Mouse (Mus musculus): ENCODE measurements around the gene Fars2. TPM values are rescaled to one million over a fixed set of nuclear protein-coding genes. Genes with fewer than 3 reads are reported as not detected.

The Fars2 gene
- polyA plus RNA-seq, 1 experiment from 2014 or later: 31.7 TPM

DNA sequence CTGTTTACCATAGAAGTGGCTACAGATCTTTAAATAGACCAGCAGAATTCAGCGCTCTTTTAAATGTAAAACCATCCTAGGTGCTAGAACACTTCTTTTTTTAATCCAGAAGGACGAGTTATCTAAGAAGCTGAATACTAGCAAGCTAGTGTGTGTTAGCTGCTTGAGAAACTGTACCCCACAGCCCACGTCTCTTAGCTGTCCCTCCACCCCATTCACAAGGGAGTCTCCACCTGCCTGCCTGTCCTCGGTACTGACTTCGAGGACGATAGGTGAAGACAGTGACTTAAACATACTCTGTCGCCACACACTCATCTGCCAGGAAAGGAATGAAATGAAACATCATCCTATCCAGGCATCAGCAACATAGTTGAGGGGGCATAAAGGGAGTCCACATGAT is 386.8 kb downstream of the Fars2 start:
- Histone ChIP-seq H3K4me2 (ENCODE audit: low read depth, low read length, severe bottlenecking) (no peak overlapping the region), H3K36me3 (ENCODE audit: control insufficient read depth, insufficient read depth, low read length) (no peaks in the 10 kb centered on the region), H3K27me3 (ENCODE audit: control insufficient read depth, insufficient read depth, low read length) (no peaks in the 10 kb centered on the region), H3K27ac (ENCODE audit: low read depth, low read length) (no peak overlapping the region), H3K4me1 (replicated peaks; ENCODE audit: control insufficient read depth, insufficient read depth, low read length) (no peaks in the 10 kb centered on the region), H3K9me3 (ENCODE audit: control insufficient read depth, low read length) (no peaks in the 10 kb centered on the region), H3K4me3 (ENCODE audit: low read depth, low read length) (no peak overlapping the region), H3K9ac (ENCODE audit: low read length) (no peak overlapping the region)
- 87% methylated on average over 7 of the region's 7 CpGs for WGBS
- ATAC-seq (replicated peaks; ENCODE audit: low FRiP score) (no peak), DNase-seq (ENCODE audit: low spot score) (no peak)

DNA sequence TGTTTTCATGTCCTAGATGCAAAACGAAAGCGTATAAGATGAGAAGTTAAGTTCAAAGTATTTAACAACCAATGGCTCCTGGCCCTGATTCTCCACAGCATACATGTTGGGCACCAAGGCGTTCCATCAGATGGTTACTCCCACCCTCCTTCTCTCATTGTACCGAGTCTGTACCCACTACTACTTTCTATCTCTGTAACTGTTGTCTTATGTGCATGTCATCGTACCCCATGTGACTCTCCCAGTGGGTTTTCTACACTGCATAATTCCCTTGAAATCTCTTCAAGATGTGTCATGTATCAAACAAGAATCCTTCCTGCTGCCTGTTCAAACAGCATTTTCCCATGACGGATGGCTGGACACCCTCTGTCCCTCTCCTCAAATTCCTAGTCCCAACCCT is 388.5 kb downstream of the Fars2 start:
- WGBS: 91% methylated on average over 6 of the region's 6 CpGs
- Histone ChIP-seq H3K4me2 (ENCODE audit: low read depth, low read length, severe bottlenecking) (no peak overlapping the region), H3K36me3 (ENCODE audit: control insufficient read depth, insufficient read depth, low read length) (no peaks in the 10 kb centered on the region), H3K4me1 (replicated peaks; ENCODE audit: control insufficient read depth, insufficient read depth, low read length) (no peaks in the 10 kb centered on the region), H3K27ac (ENCODE audit: low read depth, low read length) (no peak overlapping the region), H3K9ac (ENCODE audit: low read length) (no peak overlapping the region), H3K9me3 (ENCODE audit: control insufficient read depth, low read length) (no peaks in the 10 kb centered on the region), H3K4me3 (ENCODE audit: low read depth, low read length) (no peak overlapping the region), H3K27me3 (ENCODE audit: control insufficient read depth, insufficient read depth, low read length) (no peaks in the 10 kb centered on the region)
- ATAC-seq (replicated peaks; ENCODE audit: low FRiP score) (no peak), DNase-seq (ENCODE audit: low spot score) (no peak)

DNA sequence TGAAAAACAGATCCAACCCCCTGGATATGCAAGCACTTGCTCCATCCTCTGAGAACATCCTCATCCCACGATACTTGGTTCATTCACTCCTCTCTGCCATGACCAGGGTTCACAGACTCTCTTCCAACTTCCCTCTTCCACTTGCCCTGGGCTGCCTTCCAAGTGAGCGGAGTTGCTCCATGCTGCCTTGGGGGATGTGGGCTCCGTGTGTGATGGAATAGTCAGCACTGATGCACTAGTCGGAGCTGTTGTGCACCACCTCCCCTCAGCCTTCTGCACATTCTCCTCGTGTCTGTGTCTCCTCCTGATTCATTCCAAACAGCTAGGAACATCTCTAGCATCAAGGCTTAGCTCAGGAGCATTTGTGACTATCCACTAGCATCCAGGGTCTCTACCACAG is 389.1 kb downstream of the Fars2 start:
- DNase-seq (ENCODE audit: low spot score) (no peak), ATAC-seq (replicated peaks; ENCODE audit: low FRiP score) (no peak)
- no peaks in the 10 kb centered on the region for H3K27me3 ChIP-seq (ENCODE audit: control insufficient read depth, insufficient read depth, low read length)
- WGBS: 89% methylated on average over 5 of the region's 5 CpGs
- no peaks in the 10 kb centered on the region for H3K36me3 ChIP-seq (ENCODE audit: control insufficient read depth, insufficient read depth, low read length)
- no peak overlapping the region for H3K27ac ChIP-seq (ENCODE audit: low read depth, low read length)
- no peaks in the 10 kb centered on the region for H3K9me3 ChIP-seq (ENCODE audit: control insufficient read depth, low read length)
- no peak overlapping the region for H3K4me2 ChIP-seq (ENCODE audit: low read depth, low read length, severe bottlenecking)
- H3K4me1 ChIP-seq (replicated peaks; ENCODE audit: control insufficient read depth, insufficient read depth, low read length): no peaks in the 10 kb centered on the region
- no peak overlapping the region for H3K4me3 ChIP-seq (ENCODE audit: low read depth, low read length)
- no peak overlapping the region for H3K9ac ChIP-seq (ENCODE audit: low read length)

DNA sequence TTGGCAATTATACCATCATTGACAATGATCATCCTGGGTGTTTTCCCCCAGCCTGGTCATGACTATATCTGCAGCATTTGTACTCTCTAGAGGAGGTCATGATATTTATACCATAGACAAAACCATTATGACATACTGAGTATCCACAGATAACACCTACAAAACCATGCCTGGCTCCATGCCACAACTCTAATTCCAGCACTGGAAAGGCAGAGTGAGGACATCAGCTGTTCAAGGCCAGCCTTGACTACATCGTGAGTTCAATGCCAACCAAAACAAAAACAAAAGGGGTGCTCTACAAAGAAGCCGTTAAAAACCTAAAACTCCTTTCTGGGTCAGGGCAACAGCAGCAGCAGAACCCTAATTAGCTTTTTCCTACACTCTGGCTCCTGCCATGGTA is 392.9 kb downstream of the Fars2 start:
- no peak overlapping the region for H3K4me2 ChIP-seq (ENCODE audit: low read depth, low read length, severe bottlenecking)
- no peaks in the 10 kb centered on the region for H3K27me3 ChIP-seq (ENCODE audit: control insufficient read depth, insufficient read depth, low read length)
- H3K9ac ChIP-seq (ENCODE audit: low read length): no peak overlapping the region
- H3K9me3 ChIP-seq (ENCODE audit: control insufficient read depth, low read length): no peaks in the 10 kb centered on the region
- no peak overlapping the region for H3K27ac ChIP-seq (ENCODE audit: low read depth, low read length)
- H3K4me3 ChIP-seq (ENCODE audit: low read depth, low read length): no peak overlapping the region
- ATAC-seq (replicated peaks; ENCODE audit: low FRiP score) (no peak), DNase-seq (ENCODE audit: low spot score) (no peak)
- no peaks in the 10 kb centered on the region for H3K4me1 ChIP-seq (replicated peaks; ENCODE audit: control insufficient read depth, insufficient read depth, low read length)
- 77% methylated on average over 2 of the region's 2 CpGs for WGBS
- no peaks in the 10 kb centered on the region for H3K36me3 ChIP-seq (ENCODE audit: control insufficient read depth, insufficient read depth, low read length)

GRCm38 (mm10) chr13:36513126-36513525 is 395.9 kb downstream of the Fars2 start:
- DNase-seq (ENCODE audit: low spot score): no peak
- ATAC-seq (replicated peaks; ENCODE audit: low FRiP score): no peak
- no peaks in the 10 kb centered on the region for H3K27me3 ChIP-seq (ENCODE audit: control insufficient read depth, insufficient read depth, low read length)
- no peak overlapping the region for H3K27ac ChIP-seq (ENCODE audit: low read depth, low read length)
- H3K4me2 ChIP-seq (ENCODE audit: low read depth, low read length, severe bottlenecking): no peak overlapping the region
- no peak overlapping the region for H3K4me3 ChIP-seq (ENCODE audit: low read depth, low read length)
- no peaks in the 10 kb centered on the region for H3K36me3 ChIP-seq (ENCODE audit: control insufficient read depth, insufficient read depth, low read length)
- no peaks in the 10 kb centered on the region for H3K4me1 ChIP-seq (replicated peaks; ENCODE audit: control insufficient read depth, insufficient read depth, low read length)
- no peaks in the 10 kb centered on the region for H3K9me3 ChIP-seq (ENCODE audit: control insufficient read depth, low read length)
- H3K9ac ChIP-seq (ENCODE audit: low read length): no peak overlapping the region
- WGBS: 86% methylated on average over 1 of the region's 1 CpGs

DNA sequence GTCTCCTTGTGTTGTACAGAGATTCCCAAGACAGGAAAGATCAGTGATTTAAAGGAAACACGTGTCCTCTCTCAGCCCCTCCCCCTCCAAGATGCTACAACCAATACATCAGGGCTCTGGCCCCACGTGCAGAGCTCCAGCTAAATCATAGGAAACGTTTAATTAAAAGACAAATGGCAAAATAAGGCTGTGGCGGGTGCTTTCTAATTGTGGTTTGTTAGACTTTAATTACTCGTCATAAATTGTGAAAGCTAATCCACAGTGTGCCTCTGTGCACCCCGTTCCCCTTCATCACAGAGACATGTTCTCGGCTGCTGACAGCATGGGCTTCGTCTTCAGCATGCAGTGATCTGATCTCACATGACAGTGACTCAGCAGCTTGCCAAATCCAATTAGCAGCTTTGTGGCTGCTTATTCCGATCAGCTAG is 400.9 kb downstream of the Fars2 start:
- no peak overlapping the region for H3K4me3 ChIP-seq (ENCODE audit: low read depth, low read length)
- no peaks in the 10 kb centered on the region for H3K4me1 ChIP-seq (replicated peaks; ENCODE audit: control insufficient read depth, insufficient read depth, low read length)
- no peak overlapping the region for H3K4me2 ChIP-seq (ENCODE audit: low read depth, low read length, severe bottlenecking)
- DNase-seq (ENCODE audit: low spot score): no peak
- 44% methylated on average over 9 of the region's 9 CpGs for WGBS
- no peaks in the 10 kb centered on the region for H3K9me3 ChIP-seq (ENCODE audit: control insufficient read depth, low read length)
- peak; percentile 44; the same call in 1 of the 2 replicates for ATAC-seq (replicated peaks; ENCODE audit: low FRiP score)
- H3K9ac ChIP-seq (ENCODE audit: low read length): no peak overlapping the region
- no peak overlapping the region for H3K27ac ChIP-seq (ENCODE audit: low read depth, low read length)
- no peaks in the 10 kb centered on the region for H3K27me3 ChIP-seq (ENCODE audit: control insufficient read depth, insufficient read depth, low read length)
- H3K36me3 ChIP-seq (ENCODE audit: control insufficient read depth, insufficient read depth, low read length): no peaks in the 10 kb centered on the region

- Histone ChIP-seq H3K36me3 (ENCODE audit: control insufficient read depth, insufficient read depth, low read length) (no peaks in the 10 kb centered on the region), H3K4me3 (ENCODE audit: low read depth, low read length) (no peak overlapping the region), H3K9me3 (ENCODE audit: control insufficient read depth, low read length) (no peaks in the 10 kb centered on the region), H3K4me2 (ENCODE audit: low read depth, low read length, severe bottlenecking) (no peak overlapping the region), H3K27me3 (ENCODE audit: control insufficient read depth, insufficient read depth, low read length) (no peaks in the 10 kb centered on the region), H3K4me1 (replicated peaks; ENCODE audit: control insufficient read depth, insufficient read depth, low read length) (no peaks in the 10 kb centered on the region), H3K9ac (ENCODE audit: low read length) (no peak overlapping the region), H3K27ac (ENCODE audit: low read depth, low read length) (no peak overlapping the region)
- ATAC-seq (replicated peaks; ENCODE audit: low FRiP score) (no peak), DNase-seq (ENCODE audit: low spot score) (no peak)
- 93% methylated on average over 4 of the region's 4 CpGs for WGBS
Observed at GRCm38 (mm10) chr13:36527761-36528160, 410.5 kb downstream of the Fars2 start.

DNA sequence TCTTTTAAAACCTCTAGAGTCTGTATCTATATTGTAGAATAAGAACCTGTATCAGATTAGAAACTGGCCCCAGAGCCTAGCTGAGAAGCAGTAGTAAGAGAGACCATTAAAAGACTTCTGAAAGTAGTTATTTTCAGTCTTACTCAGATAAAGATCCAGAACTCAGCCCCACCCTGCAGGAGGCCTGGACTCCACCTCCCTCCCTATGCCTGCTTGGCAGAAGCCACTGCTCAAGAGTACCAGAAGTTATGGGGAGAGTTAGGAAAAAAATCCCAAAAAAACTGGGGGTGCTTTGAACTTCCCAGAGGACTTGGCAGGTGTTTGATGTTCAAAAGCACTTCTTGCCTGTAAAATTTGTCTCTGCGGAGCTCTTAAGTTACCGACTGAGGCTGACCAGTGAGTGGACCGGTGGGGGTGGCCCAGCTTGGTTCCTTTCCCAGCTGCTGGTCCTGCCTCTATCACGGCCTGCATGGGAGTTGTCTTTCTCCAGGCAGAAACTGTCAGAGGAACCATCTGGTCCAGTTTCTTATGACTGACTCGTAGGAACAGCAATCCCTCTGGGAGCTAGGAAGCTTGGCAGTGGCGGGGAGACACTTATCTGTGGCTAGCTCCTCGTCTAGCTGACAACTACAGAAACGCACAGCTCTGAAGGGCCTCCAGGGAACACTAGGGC is 411.1 kb downstream of the Fars2 start:
- H3K27me3 ChIP-seq (ENCODE audit: control insufficient read depth, insufficient read depth, low read length): no peaks in the 10 kb centered on the region
- H3K4me3 ChIP-seq (ENCODE audit: low read depth, low read length): no peak overlapping the region
- no peak overlapping the region for H3K9ac ChIP-seq (ENCODE audit: low read length)
- H3K27ac ChIP-seq (ENCODE audit: low read depth, low read length): no peak overlapping the region
- ATAC-seq (replicated peaks; ENCODE audit: low FRiP score) (no peak), DNase-seq (ENCODE audit: low spot score) (no peak)
- no peaks in the 10 kb centered on the region for H3K9me3 ChIP-seq (ENCODE audit: control insufficient read depth, low read length)
- H3K36me3 ChIP-seq (ENCODE audit: control insufficient read depth, insufficient read depth, low read length): no peaks in the 10 kb centered on the region
- no peak overlapping the region for H3K4me2 ChIP-seq (ENCODE audit: low read depth, low read length, severe bottlenecking)
- WGBS: 83% methylated on average over 8 of the region's 8 CpGs
- no peaks in the 10 kb centered on the region for H3K4me1 ChIP-seq (replicated peaks; ENCODE audit: control insufficient read depth, insufficient read depth, low read length)

GRCm38 (mm10) chr13:36529467-36530039 is 412.3 kb downstream of the Fars2 start:
- WGBS: 85% methylated on average over 5 of the region's 5 CpGs
- Histone ChIP-seq H3K4me3 (ENCODE audit: low read depth, low read length) (no peak overlapping the region), H3K36me3 (ENCODE audit: control insufficient read depth, insufficient read depth, low read length) (no peaks in the 10 kb centered on the region), H3K9me3 (ENCODE audit: control insufficient read depth, low read length) (no peaks in the 10 kb centered on the region), H3K27me3 (ENCODE audit: control insufficient read depth, insufficient read depth, low read length) (no peaks in the 10 kb centered on the region), H3K27ac (ENCODE audit: low read depth, low read length) (no peak overlapping the region), H3K9ac (ENCODE audit: low read length) (no peak overlapping the region), H3K4me1 (replicated peaks; ENCODE audit: control insufficient read depth, insufficient read depth, low read length) (no peaks in the 10 kb centered on the region), H3K4me2 (ENCODE audit: low read depth, low read length, severe bottlenecking) (no peak overlapping the region)
- ATAC-seq (replicated peaks; ENCODE audit: low FRiP score): no peak
- no peak for DNase-seq (ENCODE audit: low spot score)
